ENCODE assay signal across 9 mouse cellular contexts in genomic region chr4:139967922-139968321, GRCm38 (mm10). TPM values are rescaled to one million over a fixed set of nuclear protein-coding genes. Genes with fewer than 3 reads are reported as not detected.
DNase-seq lines count a peak whose midpoint lies in the region; ATAC-seq lines count a peak whose summit lies in the region.
"Had no signal": no experiment of that assay in that cellular context is flagged by ENCODE, and none has a peak within 500 bp of the region (broad histone marks: within the 10 kb centered on the region; RNA-seq: fewer than 3 reads in every experiment).

TSS of gene Klhdc7a (minus strand) at chr4:139968026.

- 44% methylated on average over 4 of the region's 4 CpGs for WGBS in heart, embryonic 11.5 days (ENCODE audit: insufficient replicate concordance)
- WGBS in heart, embryonic 14.5 days = 12% methylated on average over 4 of the region's 4 CpGs
- WGBS in liver, embryonic 12.5 days (ENCODE audit: insufficient replicate concordance) = 49% methylated on average over 4 of the region's 4 CpGs

- H3K27ac ChIP-seq in heart, embryonic 11.5 days (ENCODE audit: low read depth, low read length) = no peak within 1 kb of the TSS
- no peak within 1 kb of the TSS for H3K27ac ChIP-seq in heart, embryonic 14.5 days (replicated peaks in 1 of 2; ENCODE audit: control insufficient read depth in 1 of 2, insufficient read depth in 1 of 2, low read depth in 2 of 2, low read length in 2 of 2)
- H3K27ac ChIP-seq in liver, embryonic 12.5 days = peak within 1 kb of the TSS; percentile 51; the same call in 1 of the 2 replicates
- H3K27ac ChIP-seq: embryonic facial prominence, embryonic 12.5 days had no signal

- H3K9me3 ChIP-seq in heart, embryonic 11.5 days (replicated peaks; ENCODE audit: control insufficient read depth, low read length) = no peaks in the 10 kb centered on the region
- H3K9me3 ChIP-seq in heart, embryonic 14.5 days (ENCODE audit: control insufficient read depth, low read length) = no peaks in the 10 kb centered on the region
- no peaks in the 10 kb centered on the region for H3K9me3 ChIP-seq in liver, embryonic 12.5 days (replicated peaks)
- H3K9me3 ChIP-seq: embryonic facial prominence, embryonic 12.5 days had no signal

- DNase-seq in heart, adult 11 months = peak; percentile 98
- DNase-seq in cerebellum, postnatal 4 days (ENCODE audit: low spot score in 2 of 2) = peak; percentile 50 to 80
- DNase-seq in kidney, postnatal 14 days = peak; percentile 95
- DNase-seq in right cerebral cortex, postnatal 36 days (ENCODE audit: low spot score in 2 of 2) = peak; percentile 42 to 62

- peaks cover 10% of the 10 kb centered on the region for H3K27me3 ChIP-seq in heart, embryonic 11.5 days (ENCODE audit: control insufficient read depth, insufficient read depth, low read length)
- H3K27me3 ChIP-seq in heart, embryonic 14.5 days (ENCODE audit: control insufficient read depth, insufficient read depth, low read length) = no peaks in the 10 kb centered on the region
- H3K27me3 ChIP-seq in liver, embryonic 12.5 days (replicated peaks) = 0 out of 2 replicates have a peak, but pooled peaks cover 9% of the 10 kb centered on the region

- H3K4me2 ChIP-seq in heart, embryonic 11.5 days = no peak within 1 kb of the TSS
- no peak within 1 kb of the TSS for H3K4me2 ChIP-seq in heart, embryonic 14.5 days (ENCODE audit: low read length)
- no peak within 1 kb of the TSS for H3K4me2 ChIP-seq in liver, embryonic 12.5 days
- H3K4me2 ChIP-seq: embryonic facial prominence, embryonic 12.5 days had no signal

- no peaks in the 10 kb centered on the region for H3K36me3 ChIP-seq in heart, embryonic 11.5 days (ENCODE audit: control insufficient read depth, insufficient read depth, low read length)
- H3K36me3 ChIP-seq in heart, embryonic 14.5 days (ENCODE audit: control insufficient read depth, insufficient read depth, low read length) = no peaks in the 10 kb centered on the region
- H3K36me3 ChIP-seq in liver, embryonic 12.5 days = no peaks in the 10 kb centered on the region
- H3K36me3 ChIP-seq: embryonic facial prominence, embryonic 12.5 days had no signal

- H3K9ac ChIP-seq in heart, embryonic 11.5 days (ENCODE audit: low read depth, low read length) = no peak within 1 kb of the TSS
- H3K9ac ChIP-seq in heart, embryonic 14.5 days (ENCODE audit: low read length) = no peak within 1 kb of the TSS
- H3K9ac ChIP-seq in liver, embryonic 12.5 days = no peak within 1 kb of the TSS
- H3K9ac ChIP-seq: embryonic facial prominence, embryonic 12.5 days had no signal

- no peak for ATAC-seq in heart, embryonic 11.5 days (replicated peaks; ENCODE audit: insufficient number of reproducible peaks, low FRiP score, low TSS enrichment)
- ATAC-seq in heart, embryonic 14.5 days (ENCODE audit: insufficient number of reproducible peaks, insufficient read depth, low FRiP score, low read depth) = 0 out of 2 replicates have a peak, but pooled peaks have one; percentile 54
- ATAC-seq in liver, embryonic 12.5 days = peak; percentile 53
- ATAC-seq in granulocyte monocyte progenitor cell, adult 5-6 weeks (replicated peaks; ENCODE audit: poor library complexity, severe bottlenecking) = no peak

- H3K4me1 ChIP-seq in heart, embryonic 11.5 days (ENCODE audit: control insufficient read depth, insufficient read depth, low read length) = 0 out of 2 replicates have a peak, but pooled peaks cover 4% of the 10 kb centered on the region
- H3K4me1 ChIP-seq in heart, embryonic 14.5 days (ENCODE audit: control insufficient read depth in 2 of 2, insufficient read depth in 2 of 2, low read length in 2 of 2) = peaks cover 11% of the 10 kb centered on the region in 2 experiments; a peak in 3 of 4 replicates
- H3K4me1 ChIP-seq in liver, embryonic 12.5 days = no peaks in the 10 kb centered on the region; the same call in 1 of the 2 replicates

- H3K4me3 ChIP-seq in heart, embryonic 11.5 days (ENCODE audit: low read depth, low read length) = no peak within 1 kb of the TSS
- no peak within 1 kb of the TSS for H3K4me3 ChIP-seq in heart, embryonic 14.5 days (ENCODE audit: control insufficient read depth in 1 of 2, insufficient read depth in 1 of 2, low read depth in 1 of 2, low read length in 2 of 2)
- H3K4me3 ChIP-seq in liver, embryonic 12.5 days = no peak within 1 kb of the TSS
- H3K4me3 ChIP-seq: embryonic facial prominence, embryonic 12.5 days had no signal

RNA-seq across cellular contexts. Expression of gene Klhdc7a, which starts in this region (rescaled TPM):
- 0.04 TPM in 1 of 2 replicates, not detected in the other for polyA plus RNA-seq in heart, embryonic 11.5 days (2014; fragmentation: Nextera tagmentation; extraction: Ambion mirVana)
- polyA plus RNA-seq in heart, embryonic 14.5 days (2014; fragmentation: Nextera tagmentation; extraction: Ambion mirVana) = not detected in 2 replicates
- 0.06 and 0.10 TPM in 2 replicates for polyA plus RNA-seq in liver, embryonic 12.5 days (2016; fragmentation: Nextera tagmentation; extraction: Ambion mirVana)
- not detected in 2 replicates for total RNA-seq in granulocyte monocyte progenitor cell, adult 5-6 weeks (2014; fragmentation: Nextera tagmentation)
- not detected in 2 replicates for total RNA-seq in granulocyte monocyte progenitor cell, adult 5-6 weeks (2017)

Comparison
In these comparisons a context has a peak if more than half of its experiments do, and no peak if none do; other contexts are left out.
1. Peak in ATAC-seq in heart, embryonic 14.5 days; RNA of the gene not detected or under 1 TPM.
2. Peak in ATAC-seq and H3K27ac ChIP-seq in liver, embryonic 12.5 days; RNA of the gene not detected or under 1 TPM.